Mouse (Mus musculus) heart, embryonic 13.5 days (tissue): ENCODE measurements around the gene Rps15. TPM values are rescaled to one million over a fixed set of nuclear protein-coding genes. Genes with fewer than 3 reads are reported as not detected.
A peak's percentile ranks its signal among the peaks of the same experiment; 100 is the strongest.

Source experiments
- ATAC-seq: fragments of 200-750 bp; cut with Nextera tagmentation; 2 replicates; pipeline ENCODE4 v1.8.0; 2017; ENCODE audit warnings: moderate TSS enrichment; ENCODE audit not compliant: insufficient number of reproducible peaks, low FRiP score, low TSS enrichment; ENCODE audit errors: extremely low read depth
- H3K27ac ChIP-seq: fragments of 300-500 bp; sonication (generic); replicated peaks from 2 replicates; pipeline ENCODE4 v1.5.1; 2015; ENCODE audit warnings: moderate library complexity, mild to moderate bottlenecking, inconsistent platforms
- H3K27me3 ChIP-seq: fragments of 300-500 bp; sonication (generic); replicated peaks from 2 replicates; pipeline ENCODE4 v1.6.1; 2015; ENCODE audit warnings: mild to moderate bottlenecking, inconsistent platforms
- H3K36me3 ChIP-seq: fragments of 300-500 bp; sonication (generic); 2 replicates; pipeline ENCODE4 v1.6.1; 2015; ENCODE audit warnings: mild to moderate bottlenecking, inconsistent platforms
- H3K4me1 ChIP-seq: fragments of 300-500 bp; sonication (generic); 2 replicates; pipeline ENCODE4 v1.6.1; 2015; ENCODE audit warnings: inconsistent platforms
- H3K4me2 ChIP-seq: fragments of 300-500 bp; sonication (generic); 2 replicates; pipeline ENCODE4 v1.6.1; 2015; ENCODE audit warnings: inconsistent platforms, mild to moderate bottlenecking, moderate library complexity
- H3K4me3 ChIP-seq: fragments of 300-500 bp; sonication (generic); 2 replicates; pipeline ENCODE4 v1.5.1; 2015; ENCODE audit warnings: moderate library complexity, mild to moderate bottlenecking, inconsistent platforms
- H3K9ac ChIP-seq: fragments of 300-500 bp; sonication (generic); 2 replicates; pipeline ENCODE4 v1.6.1; 2015; ENCODE audit warnings: inconsistent platforms, mild to moderate bottlenecking, moderate library complexity
- H3K9me3 ChIP-seq: fragments of 300-500 bp; sonication (generic); 2 replicates; pipeline ENCODE4 v1.6.1; 2016; ENCODE audit warnings: inconsistent platforms
- WGBS: fragments of 180-500 bp; shearing (Covaris S2); methylation state at CpG from one replicate; pipeline ENCODE4 v1.1.7; 2015; ENCODE audit warnings: mixed read lengths; 5-methylcytosine and 5-hydroxymethylcytosine counted together
- polyA plus RNA-seq: library from polyadenylated mRNA; unstranded; fragments of >200 nt; fragmentation: Nextera tagmentation; extraction: Ambion mirVana; gene quantifications from 2 replicates; pipeline ENCODE4 v1.2.1, GENCODE M21; 2015

Rps15 gene
- polyA plus RNA-seq, 1 experiment from 2014 or later, result 621 TPM

DNA sequence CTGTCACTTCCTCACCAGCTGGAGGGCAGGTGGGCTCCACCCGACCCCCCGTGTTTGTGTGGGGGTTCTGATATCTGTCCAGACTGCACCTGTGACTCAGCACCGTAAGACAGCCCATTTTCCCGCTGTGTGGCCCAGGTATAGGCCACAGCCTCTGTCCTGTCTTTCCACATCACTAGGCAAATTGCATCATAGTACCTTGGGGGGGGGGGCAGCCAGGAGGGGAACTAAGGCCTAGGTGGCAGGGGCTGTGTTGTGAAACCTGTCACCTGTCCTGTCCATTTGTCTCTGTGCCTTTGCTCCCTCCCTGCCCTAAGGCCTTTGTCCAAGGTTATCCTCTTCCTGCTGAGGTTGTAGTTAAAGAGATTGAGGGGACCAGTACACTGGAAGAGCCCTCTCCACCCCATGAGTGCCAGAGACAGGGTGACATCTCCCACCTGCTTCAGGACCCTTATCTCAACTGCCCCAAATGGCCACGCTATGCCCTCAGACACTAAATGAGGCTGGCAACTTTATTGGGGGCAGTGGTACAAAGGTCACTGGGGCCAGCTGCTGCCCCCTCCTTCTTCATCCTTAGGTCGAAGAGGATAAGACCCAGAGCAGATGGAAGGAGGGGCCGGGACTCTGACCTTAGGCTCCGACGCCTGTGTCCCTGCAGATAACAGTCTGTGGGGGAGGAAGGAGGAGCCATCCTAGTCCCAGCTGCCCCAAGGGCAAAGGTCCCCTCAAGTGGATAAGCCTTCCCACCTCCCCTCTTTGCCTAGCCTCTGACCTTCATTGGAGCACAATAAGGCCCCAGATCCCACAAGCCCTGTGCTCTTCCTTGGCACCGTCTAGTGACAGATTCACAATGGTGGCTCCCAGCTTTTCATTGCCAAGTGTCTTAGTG, 39.6 kb downstream of the Rps15 start:
- no peaks in the 10 kb centered on the region for H3K9me3 ChIP-seq
- ATAC-seq, result no peak
- 39% methylated on average over 10 of the region's 10 CpGs for WGBS
- no peak overlapping the region for H3K4me3 ChIP-seq
- peaks cover 69% of the 10 kb centered on the region for H3K27me3 ChIP-seq
- peak overlapping the region; percentile 95 for H3K4me2 ChIP-seq
- 0 out of 2 replicates have a peak overlapping the region, but pooled peaks have one; percentile 20 for H3K9ac ChIP-seq
- no peak overlapping the region for H3K27ac ChIP-seq
- no peaks in the 10 kb centered on the region for H3K36me3 ChIP-seq
- H3K4me1 ChIP-seq, result peaks cover 22% of the 10 kb centered on the region

DNA sequence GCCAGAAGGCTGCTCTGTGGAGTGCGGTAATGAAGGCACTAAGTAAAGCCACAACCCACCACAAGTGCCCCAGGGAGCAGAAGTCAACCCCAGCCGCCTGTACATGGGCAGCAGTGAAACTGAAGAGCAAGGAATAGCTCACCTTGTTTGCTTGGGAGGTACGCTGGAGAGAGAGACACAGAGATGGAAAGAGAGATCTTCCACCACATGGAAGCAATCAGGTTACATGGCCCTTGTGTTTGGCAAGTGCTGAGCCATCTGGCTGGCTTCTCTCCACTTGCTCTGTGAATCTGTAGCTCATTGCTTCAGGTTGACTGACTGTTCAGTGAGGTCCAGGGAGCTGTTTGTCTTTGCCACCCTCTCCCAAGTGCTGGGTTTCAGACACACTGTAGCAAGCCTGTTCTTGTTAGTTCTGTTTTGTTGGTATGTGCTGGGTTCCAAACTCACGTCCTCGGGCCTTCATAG, 40.3 kb downstream of the Rps15 start:
- peak overlapping the region; percentile 95; the same call in 1 of the 2 replicates for H3K4me2 ChIP-seq
- 78% methylated on average over 5 of the region's 5 CpGs for WGBS
- peaks cover 22% of the 10 kb centered on the region for H3K4me1 ChIP-seq
- H3K4me3 ChIP-seq, result no peak overlapping the region
- H3K9me3 ChIP-seq, result no peaks in the 10 kb centered on the region
- H3K27ac ChIP-seq, result no peak overlapping the region
- peaks cover 69% of the 10 kb centered on the region for H3K27me3 ChIP-seq
- no peak for ATAC-seq
- H3K9ac ChIP-seq, result no peak overlapping the region
- no peaks in the 10 kb centered on the region for H3K36me3 ChIP-seq

DNA sequence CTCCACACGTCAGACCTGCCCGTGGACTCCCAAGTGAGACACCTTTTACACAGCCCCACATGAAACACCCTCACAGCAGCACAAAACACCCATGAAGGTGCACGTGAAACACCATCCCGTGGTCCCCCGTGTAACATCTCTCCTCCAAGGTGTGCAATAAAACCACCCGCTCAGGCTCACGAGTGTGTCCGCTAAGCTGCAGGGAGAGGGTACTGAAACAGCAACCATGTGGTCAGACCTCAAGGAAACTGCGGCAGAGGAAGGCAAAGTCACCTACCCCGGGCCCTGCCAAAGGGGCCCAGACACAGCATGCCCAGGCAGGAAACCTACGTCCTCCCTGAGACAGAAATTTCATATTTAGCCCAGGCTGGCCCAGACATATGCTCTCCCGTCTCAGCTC, 44.0 kb downstream of the Rps15 start:
- H3K9ac ChIP-seq, result no peak overlapping the region
- H3K4me1 ChIP-seq, result peaks cover 5% of the 10 kb centered on the region
- no peaks in the 10 kb centered on the region for H3K9me3 ChIP-seq
- H3K27me3 ChIP-seq, result peaks cover 82% of the 10 kb centered on the region
- no peaks in the 10 kb centered on the region for H3K36me3 ChIP-seq
- H3K4me2 ChIP-seq, result no peak overlapping the region
- no peak overlapping the region for H3K27ac ChIP-seq
- no peak overlapping the region for H3K4me3 ChIP-seq
- WGBS, result 88% methylated on average over 12 of the region's 12 CpGs
- no peak for ATAC-seq

DNA sequence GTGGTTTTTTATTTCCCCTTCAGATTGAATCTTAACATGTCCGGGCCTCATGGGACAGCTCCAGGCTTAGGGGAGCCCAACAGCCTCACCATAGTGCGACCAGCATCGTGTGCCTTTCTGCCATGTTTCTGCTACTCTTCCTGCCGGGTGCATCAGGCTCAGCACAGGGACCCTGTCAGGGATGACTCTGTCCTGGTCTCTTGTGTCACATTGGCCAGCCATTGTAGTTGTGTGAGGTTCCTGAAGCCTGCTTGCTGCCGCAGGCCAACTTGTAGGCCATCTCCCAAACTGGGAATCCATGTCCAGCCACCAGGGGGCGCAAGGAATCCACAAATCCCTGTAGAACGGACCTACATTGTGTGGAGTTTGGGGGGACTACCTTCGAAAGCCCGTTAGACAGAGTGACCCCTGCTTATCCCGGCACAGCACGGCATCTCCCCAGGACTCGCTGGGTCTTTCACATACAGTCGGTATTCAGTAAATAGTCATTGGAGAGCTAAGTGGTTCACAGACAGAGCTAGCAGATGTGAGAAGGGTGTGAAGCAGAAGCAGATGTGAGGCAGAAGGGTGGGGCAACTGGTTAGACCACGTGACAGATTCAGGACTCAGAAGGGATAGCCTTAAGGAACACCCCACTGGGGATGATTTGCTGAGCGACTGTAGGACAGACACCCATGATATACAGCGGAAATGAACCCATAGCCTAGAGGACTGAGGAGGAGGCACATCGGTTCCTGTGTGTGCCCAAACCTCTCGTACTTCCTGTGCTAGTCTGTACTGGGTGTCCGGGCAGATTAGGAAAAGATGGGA, 47.9 kb downstream of the Rps15 start:
- Histone ChIP-seq H3K27me3 (peaks cover 92% of the 10 kb centered on the region), H3K36me3 (no peaks in the 10 kb centered on the region), H3K27ac (no peak overlapping the region), H3K4me3 (no peak overlapping the region), H3K4me2 (peak overlapping the region; percentile 38), H3K9ac (no peak overlapping the region), H3K9me3 (no peaks in the 10 kb centered on the region), H3K4me1 (peaks cover 43% of the 10 kb centered on the region)
- ATAC-seq, result no peak
- WGBS, result 26% methylated on average over 19 of the region's 19 CpGs

DNA sequence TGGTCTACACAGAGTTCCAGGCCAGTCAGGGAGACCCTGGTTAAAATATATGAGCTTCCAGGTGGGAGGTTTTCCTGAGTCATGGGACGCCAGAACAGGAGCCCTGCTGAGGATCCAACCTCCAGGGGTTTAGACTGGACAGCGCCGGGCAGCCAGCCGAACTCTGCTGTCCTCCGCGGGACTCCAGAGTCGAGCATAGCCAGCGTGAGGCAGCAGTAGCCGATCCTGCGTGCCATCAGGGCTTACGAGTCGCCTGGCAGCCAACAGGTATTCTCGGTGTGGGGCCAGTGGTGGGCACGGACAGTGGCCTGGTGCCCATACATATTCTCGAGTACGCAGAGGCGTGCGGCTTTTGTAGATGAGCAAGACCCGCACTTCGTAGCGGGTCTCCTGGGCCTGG, 48.8 kb downstream of the Rps15 start:
- no peak for ATAC-seq
- no peak overlapping the region for H3K27ac ChIP-seq
- H3K4me3 ChIP-seq, result no peak overlapping the region
- no peaks in the 10 kb centered on the region for H3K36me3 ChIP-seq
- H3K9me3 ChIP-seq, result no peaks in the 10 kb centered on the region
- no peak overlapping the region for H3K9ac ChIP-seq
- peaks cover 92% of the 10 kb centered on the region for H3K27me3 ChIP-seq
- H3K4me2 ChIP-seq, result no peak overlapping the region
- H3K4me1 ChIP-seq, result peaks cover 48% of the 10 kb centered on the region
- 21% methylated on average over 21 of the region's 21 CpGs for whole genome bisulfite sequencing

DNA sequence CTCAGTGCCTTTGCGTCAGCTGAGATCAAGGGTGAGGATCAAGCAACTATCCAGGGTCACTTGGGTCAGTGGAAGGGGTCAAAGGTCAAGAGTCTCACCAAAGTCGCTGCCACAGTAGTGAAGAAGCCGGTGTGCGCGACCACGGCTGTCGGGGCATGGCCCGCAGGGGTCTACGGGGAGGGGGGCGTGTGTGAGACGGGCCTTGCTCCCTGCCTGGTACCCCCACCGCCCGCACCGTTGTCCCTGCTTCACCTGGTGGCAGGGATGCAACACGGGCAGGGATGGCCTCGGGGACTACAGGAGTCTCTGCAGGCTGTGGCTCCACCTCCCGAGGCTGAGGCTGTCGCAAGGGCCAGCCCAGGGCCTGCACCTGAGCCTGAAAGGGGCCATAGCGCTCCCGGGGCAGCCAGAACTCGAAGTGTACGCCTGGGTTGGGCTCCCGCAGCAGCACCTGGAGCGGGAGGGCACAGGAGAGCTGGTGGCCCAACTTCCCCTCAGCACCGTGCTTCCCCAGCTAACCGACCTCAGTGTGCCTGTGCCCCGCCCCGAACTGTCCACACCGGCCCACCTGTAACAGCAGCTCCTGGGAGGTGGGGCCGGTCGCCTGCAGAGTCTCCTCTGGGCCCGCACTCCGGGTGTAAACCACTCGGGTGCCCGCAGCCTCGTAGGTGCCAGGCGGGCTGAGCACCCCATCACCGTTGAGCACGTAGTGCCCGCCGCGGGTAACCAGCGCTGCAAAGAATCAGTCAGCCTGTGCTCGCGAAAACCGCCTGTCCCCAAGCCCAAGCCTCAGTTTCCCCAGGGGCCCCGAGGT, 49.4 kb downstream of the Rps15 start:
- no peak for ATAC-seq
- Histone ChIP-seq H3K4me2 (peak overlapping the region; percentile 64), H3K4me1 (peaks cover 48% of the 10 kb centered on the region), H3K9me3 (no peaks in the 10 kb centered on the region), H3K4me3 (peak overlapping the region; percentile 42), H3K9ac (peak overlapping the region; percentile 28; the same call in 1 of the 2 replicates), H3K27me3 (peaks cover 92% of the 10 kb centered on the region), H3K27ac (no peak overlapping the region), H3K36me3 (no peaks in the 10 kb centered on the region)
- WGBS, result 6% methylated on average over 46 of the region's 47 CpGs

DNA sequence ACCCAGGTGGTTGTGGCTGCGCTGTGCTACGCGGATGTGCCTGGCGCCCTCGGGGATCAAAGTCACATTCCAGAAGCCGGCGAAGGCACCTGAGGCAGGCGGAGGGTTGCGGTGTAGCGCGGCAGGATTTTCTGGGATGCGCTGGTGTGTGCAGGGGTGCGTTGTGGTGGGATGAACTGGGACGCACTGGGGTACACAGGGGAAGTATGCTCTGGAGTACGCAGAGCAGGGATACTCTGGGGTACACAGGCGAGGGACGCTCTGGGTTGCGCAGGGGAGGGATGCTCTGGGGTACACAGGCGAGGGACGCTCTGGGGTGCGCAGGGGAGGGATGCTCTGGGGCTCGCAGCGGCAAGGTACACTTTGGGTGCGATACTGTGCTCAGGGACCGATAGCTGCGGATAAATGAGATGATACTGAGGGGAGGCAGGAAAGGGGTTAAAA, 50.1 kb downstream of the Rps15 start:
- WGBS, result 4% methylated on average over 26 of the region's 26 CpGs
- Histone ChIP-seq H3K9me3 (no peaks in the 10 kb centered on the region), H3K4me2 (peak overlapping the region; percentile 64), H3K27ac (no peak overlapping the region), H3K36me3 (no peaks in the 10 kb centered on the region), H3K4me3 (peak overlapping the region; percentile 42), H3K27me3 (peaks cover 91% of the 10 kb centered on the region), H3K9ac (peak overlapping the region; percentile 61; the same call in 1 of the 2 replicates), H3K4me1 (peaks cover 50% of the 10 kb centered on the region)
- no peak for ATAC-seq

DNA sequence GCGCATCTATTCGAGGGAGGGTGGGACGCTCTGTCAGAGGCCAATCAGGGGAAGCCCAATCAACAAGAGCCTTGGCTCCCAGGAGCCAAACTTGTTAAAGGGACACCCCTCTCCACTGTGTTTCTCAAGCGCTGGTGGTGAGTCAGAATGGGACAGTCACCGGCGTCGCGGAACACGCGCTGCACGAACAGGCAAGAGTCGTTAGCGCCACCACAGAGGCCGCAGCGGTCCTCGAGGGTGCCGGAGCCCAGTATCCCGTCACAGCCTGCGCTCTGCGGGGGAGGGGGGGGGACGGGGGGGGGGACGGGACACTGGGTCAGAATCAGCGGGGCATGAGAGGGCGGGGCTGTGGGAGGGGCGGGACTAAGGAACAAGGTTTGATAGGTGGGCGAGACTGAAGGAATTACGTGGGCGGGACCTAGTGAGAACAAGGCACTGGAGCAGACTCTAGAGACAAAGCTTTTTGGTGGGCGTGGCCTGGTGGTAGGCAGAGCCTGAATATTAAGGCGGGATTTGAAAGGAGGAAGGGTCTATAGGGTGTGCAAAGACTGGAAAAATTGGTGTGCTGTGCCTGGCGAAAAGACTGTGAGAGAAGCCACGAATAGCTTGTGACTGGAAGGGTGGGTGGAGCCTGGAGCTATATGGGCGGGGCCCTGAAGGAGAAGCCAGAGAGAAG, 50.6 kb downstream of the Rps15 start:
- peak overlapping the region; percentile 64 for H3K4me2 ChIP-seq
- whole genome bisulfite sequencing, result 1% methylated on average over 30 of the region's 33 CpGs
- peaks cover 55% of the 10 kb centered on the region for H3K4me1 ChIP-seq
- H3K27me3 ChIP-seq, result peaks cover 93% of the 10 kb centered on the region
- ATAC-seq, result peak; percentile 40; the same call in 1 of the 2 replicates
- peak overlapping the region; percentile 61 for H3K9ac ChIP-seq
- H3K4me3 ChIP-seq, result peak overlapping the region; percentile 42
- no peaks in the 10 kb centered on the region for H3K9me3 ChIP-seq
- H3K36me3 ChIP-seq, result no peaks in the 10 kb centered on the region
- H3K27ac ChIP-seq, result no peak overlapping the region

DNA sequence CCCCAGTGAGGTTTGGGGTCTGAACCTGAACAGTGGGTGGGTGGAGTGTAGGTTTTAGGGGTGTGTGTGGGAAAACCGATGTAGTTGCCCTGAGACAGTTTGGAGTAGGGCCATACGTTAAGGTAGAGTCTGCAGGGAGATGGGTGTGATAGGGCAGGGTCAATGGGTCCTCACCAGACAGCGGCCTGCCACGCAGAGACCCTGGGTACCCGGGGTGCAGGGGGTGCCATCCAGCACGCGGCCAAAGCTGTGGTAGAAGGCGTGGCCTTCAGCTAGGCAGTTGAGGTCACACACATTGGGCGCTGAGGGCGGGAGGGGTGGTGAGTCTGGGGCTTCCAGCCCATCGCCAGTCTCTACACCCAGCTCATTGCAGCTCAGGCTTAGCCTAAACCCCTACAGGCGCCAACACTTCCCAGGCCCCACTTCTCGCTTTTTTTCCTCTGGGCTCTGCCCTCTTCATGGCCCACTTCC, 51.2 kb downstream of the Rps15 start:
- H3K4me1 ChIP-seq, result peaks cover 61% of the 10 kb centered on the region
- peak overlapping the region; percentile 42 for H3K4me3 ChIP-seq
- 26% methylated on average over 13 of the region's 13 CpGs for WGBS
- H3K27me3 ChIP-seq, result peaks cover 93% of the 10 kb centered on the region
- H3K27ac ChIP-seq, result no peak overlapping the region
- ATAC-seq, result 0 out of 2 replicates have a peak, but pooled peaks have one; percentile 2
- H3K4me2 ChIP-seq, result peak overlapping the region; percentile 64
- H3K9me3 ChIP-seq, result no peaks in the 10 kb centered on the region
- no peaks in the 10 kb centered on the region for H3K36me3 ChIP-seq
- 0 out of 2 replicates have a peak overlapping the region, but pooled peaks have one; percentile 61 for H3K9ac ChIP-seq
